Mouse (Mus musculus): ENCODE data around the gene Rsph9.

GRCm38 (mm10) chr17:46117623-46118422 is 26.2 kb downstream of the Rsph9 start:
- TF ChIP-seq CTCF (IDR thresholded peaks at IDR 0.05; ENCODE audit: insufficient read depth, low read depth, low read length) (no peak), POLR2A (IDR thresholded peaks at IDR 0.05; ENCODE audit: insufficient read depth, low read depth, low read length) (no peak)

Data from olfactory bulb, adult 2 months (tissue).